Mouse (Mus musculus) kidney, embryonic 16.5 days (tissue): ENCODE results near the gene Zfp335. TPM values are rescaled to one million over a fixed set of nuclear protein-coding genes. Genes with fewer than 3 reads are reported as not detected.
"Not testable (repeated sequence)": the region's sequence is repeated elsewhere in the genome, so short reads cannot be mapped to it uniquely, and the experiment has no call there.

ENCODE experiments used
- ATAC-seq: fragments of 200-750 bp; cut with Nextera tagmentation; 2 replicates; pipeline ENCODE4 v1.8.0; 2017; ENCODE audit warnings: moderate TSS enrichment; ENCODE audit not compliant: low FRiP score, low TSS enrichment
- H3K27ac ChIP-seq: fragments of 300-500 bp; sonication (generic); 2 replicates; pipeline ENCODE4 v1.5.1; 2014; ENCODE audit warnings: low read length
- H3K27me3 ChIP-seq: fragments of 300-500 bp; sonication (generic); 2 replicates; pipeline ENCODE4 v1.6.1; 2014; ENCODE audit warnings: low read length, control low read depth, mixed read lengths; ENCODE audit not compliant: insufficient read depth
- H3K36me3 ChIP-seq: fragments of 300-500 bp; sonication (generic); 2 replicates; pipeline ENCODE4 v1.6.1; 2014; ENCODE audit warnings: low read length, control low read depth, mixed read lengths; ENCODE audit not compliant: insufficient read depth
- H3K4me1 ChIP-seq: fragments of 300-500 bp; sonication (generic); 2 replicates; pipeline ENCODE4 v1.6.1; 2014; ENCODE audit warnings: low read length, control low read depth, mixed read lengths; ENCODE audit not compliant: insufficient read depth
- H3K4me2 ChIP-seq: fragments of 300-500 bp; sonication (generic); replicated peaks from 2 replicates; pipeline ENCODE4 v1.6.1; 2014; ENCODE audit warnings: low read depth, low read length
- H3K4me3 ChIP-seq: fragments of 300-500 bp; sonication (generic); 2 replicates; pipeline ENCODE4 v1.5.1; 2014; ENCODE audit warnings: mild to moderate bottlenecking, low read length
- H3K9ac ChIP-seq: fragments of 300-500 bp; sonication (generic); replicated peaks from 2 replicates; pipeline ENCODE4 v1.6.1; 2014; ENCODE audit warnings: low read length
- H3K9me3 ChIP-seq: fragments of 300-500 bp; sonication (generic); 2 replicates; pipeline ENCODE4 v1.6.1; 2016; ENCODE audit warnings: low read length, control low read depth
- WGBS: fragments of 180-500 bp; shearing (Covaris S2); extraction: QIAGEN DNeasy Blood & Tissue Kit; methylation state at CpG from one replicate; pipeline ENCODE4 v1.1.7; 2014; 5-methylcytosine and 5-hydroxymethylcytosine counted together
- polyA plus RNA-seq: library from polyadenylated mRNA; unstranded; fragments of >200 nt; fragmentation: Nextera tagmentation; extraction: Ambion mirVana; gene quantifications from 2 replicates; pipeline ENCODE4 v1.2.1, GENCODE M21; 2015

Zfp335 gene
- polyA plus RNA-seq, 1 experiment from 2014 or later = 15.1 TPM

DNA sequence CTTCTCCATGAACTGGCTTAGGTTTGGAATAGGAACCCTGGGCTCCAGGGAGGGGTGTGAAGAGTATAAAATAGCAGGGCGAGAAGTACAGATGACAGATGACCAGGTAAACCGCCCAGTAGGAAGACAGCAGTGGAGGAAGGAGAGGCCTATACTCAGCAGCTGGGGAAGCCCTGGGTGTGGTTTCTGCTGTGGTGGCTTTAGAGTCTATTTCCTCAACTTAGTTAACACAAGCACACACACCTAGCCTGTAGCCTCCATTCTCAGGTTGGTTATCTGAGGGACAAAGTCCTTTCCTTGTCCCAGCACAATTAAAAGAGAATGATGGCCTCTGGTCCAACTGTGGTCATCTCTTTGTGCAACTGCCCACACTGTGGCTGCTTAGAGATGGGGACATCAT, 21.6 kb downstream of the Zfp335 start:
- no peak overlapping the region for H3K27ac ChIP-seq
- no peaks in the 10 kb centered on the region for H3K9me3 ChIP-seq
- H3K4me1 ChIP-seq = no peaks in the 10 kb centered on the region
- no peak overlapping the region for H3K9ac ChIP-seq
- 77% methylated on average over 2 of the region's 2 CpGs for WGBS
- no peak overlapping the region for H3K4me3 ChIP-seq
- no peak overlapping the region for H3K4me2 ChIP-seq
- no peaks in the 10 kb centered on the region for H3K27me3 ChIP-seq
- H3K36me3 ChIP-seq = peaks cover 98% of the 10 kb centered on the region
- no peak for ATAC-seq

DNA sequence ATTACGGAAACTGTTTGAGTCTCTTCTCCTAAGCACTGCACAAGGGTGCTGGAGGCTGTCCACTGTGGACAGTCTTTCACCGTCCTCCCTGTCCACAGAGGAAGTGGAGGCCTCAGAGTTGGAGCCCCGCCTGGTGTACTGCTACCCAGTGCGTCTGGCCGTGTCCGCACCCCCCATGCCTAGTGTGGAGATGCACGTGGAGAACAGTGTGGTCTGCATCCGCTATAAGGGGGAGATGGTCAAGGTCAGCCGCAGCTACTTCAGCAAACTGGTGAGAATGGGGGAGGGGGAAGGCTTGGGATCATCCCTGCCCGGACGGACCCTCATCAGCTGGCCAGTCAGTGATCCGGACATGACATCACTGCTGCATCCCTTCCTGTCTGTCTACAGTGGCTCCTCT, 22.6 kb downstream of the Zfp335 start:
- no peak for ATAC-seq
- Histone ChIP-seq H3K4me3 (no peak overlapping the region), H3K9me3 (no peaks in the 10 kb centered on the region), H3K27ac (no peak overlapping the region), H3K36me3 (peaks cover 95% of the 10 kb centered on the region), H3K9ac (no peak overlapping the region), H3K27me3 (no peaks in the 10 kb centered on the region), H3K4me1 (no peaks in the 10 kb centered on the region), H3K4me2 (no peak overlapping the region)
- 61% methylated on average over 12 of the region's 12 CpGs for WGBS

DNA sequence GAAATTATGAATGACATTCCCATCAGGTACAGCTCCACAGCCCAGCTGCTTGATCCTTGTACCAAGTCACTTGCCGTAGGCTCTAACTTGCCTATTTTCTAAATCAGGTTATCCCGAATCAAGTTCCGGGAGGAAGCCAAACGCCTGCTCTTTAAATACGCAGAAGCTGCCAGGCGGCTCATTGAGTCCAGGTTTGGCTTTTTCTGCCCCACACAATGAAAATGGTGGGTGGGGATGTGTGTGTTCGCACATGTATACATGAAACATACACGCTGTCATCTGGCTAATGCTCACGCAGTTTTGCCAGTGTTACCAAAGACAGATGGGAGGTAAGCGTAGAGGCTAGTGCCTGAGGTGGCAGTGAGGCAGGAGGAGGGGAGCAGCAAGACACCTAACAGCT, 24.9 kb downstream of the Zfp335 start:
- 95% methylated on average over 10 of the region's 10 CpGs for WGBS
- H3K9ac ChIP-seq = no peak overlapping the region
- no peaks in the 10 kb centered on the region for H3K9me3 ChIP-seq
- 0 out of 2 replicates have a peak, but pooled peaks cover 9% of the 10 kb centered on the region for H3K4me1 ChIP-seq
- H3K4me3 ChIP-seq = no peak overlapping the region
- no peak overlapping the region for H3K4me2 ChIP-seq
- H3K36me3 ChIP-seq = peaks cover 81% of the 10 kb centered on the region
- H3K27me3 ChIP-seq = no peaks in the 10 kb centered on the region
- H3K27ac ChIP-seq = no peak overlapping the region
- ATAC-seq = no peak

DNA sequence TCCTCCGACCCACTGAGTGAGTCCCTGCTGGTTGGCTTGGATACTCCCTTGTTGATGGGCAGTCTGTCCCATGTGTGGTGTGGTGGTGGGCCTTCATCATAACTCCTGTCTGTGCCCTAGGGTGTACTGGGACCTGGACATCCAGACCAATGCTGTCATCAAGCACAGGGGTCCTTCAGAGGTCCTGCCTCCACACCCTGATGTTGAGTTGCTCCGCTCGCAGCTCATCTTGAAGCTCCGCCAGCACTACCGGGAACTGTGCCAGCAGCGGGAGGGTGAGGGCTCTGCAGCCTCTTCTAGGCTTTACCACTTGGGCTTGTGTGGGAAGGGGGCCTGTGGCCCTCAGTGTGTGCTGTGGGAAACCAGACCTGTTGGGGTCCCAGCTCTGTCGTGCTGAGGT, 25.8 kb downstream of the Zfp335 start:
- no peak for ATAC-seq
- Histone ChIP-seq H3K4me1 (peaks cover 15% of the 10 kb centered on the region), H3K27ac (no peak overlapping the region)

DNA sequence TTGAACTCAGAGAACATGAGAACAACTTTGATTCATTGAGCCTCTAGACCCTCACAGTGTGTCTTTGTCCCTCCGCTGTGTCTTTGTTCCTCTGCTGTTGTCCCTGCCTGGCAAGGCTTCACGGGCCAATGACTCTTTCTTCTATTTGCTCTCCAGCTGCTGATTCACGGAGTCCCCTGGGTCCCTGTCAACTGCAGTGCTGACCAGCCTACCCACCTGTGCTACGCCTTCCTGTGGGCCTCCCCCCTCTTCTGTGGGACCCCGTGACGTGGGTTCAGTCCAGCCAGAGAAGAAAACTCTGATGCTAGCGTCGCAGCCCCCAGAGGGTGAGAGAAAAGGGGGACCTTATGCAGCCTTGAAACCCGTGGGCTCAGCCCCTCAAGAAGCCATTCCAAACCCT, 28.9 kb downstream of the Zfp335 start:
- Histone ChIP-seq H3K4me1 (peaks cover 29% of the 10 kb centered on the region), H3K36me3 (peaks cover 41% of the 10 kb centered on the region), H3K4me2 (no peak overlapping the region), H3K4me3 (no peak overlapping the region), H3K9ac (peak overlapping the region; percentile 50; the same call in 1 of the 2 replicates), H3K27me3 (no peaks in the 10 kb centered on the region), H3K9me3 (no peaks in the 10 kb centered on the region), H3K27ac (no peak overlapping the region)
- no peak for ATAC-seq
- 59% methylated on average over 9 of the region's 9 CpGs for WGBS

More for the DNA sequence above, 25.8 kb downstream of the Zfp335 start:
- Histone ChIP-seq H3K4me2 (no peak overlapping the region), H3K27me3 (no peaks in the 10 kb centered on the region), H3K36me3 (peaks cover 72% of the 10 kb centered on the region), H3K4me3 (no peak overlapping the region), H3K9me3 (no peaks in the 10 kb centered on the region), H3K9ac (no peak overlapping the region)
- WGBS = 64% methylated on average over 7 of the region's 7 CpGs

DNA sequence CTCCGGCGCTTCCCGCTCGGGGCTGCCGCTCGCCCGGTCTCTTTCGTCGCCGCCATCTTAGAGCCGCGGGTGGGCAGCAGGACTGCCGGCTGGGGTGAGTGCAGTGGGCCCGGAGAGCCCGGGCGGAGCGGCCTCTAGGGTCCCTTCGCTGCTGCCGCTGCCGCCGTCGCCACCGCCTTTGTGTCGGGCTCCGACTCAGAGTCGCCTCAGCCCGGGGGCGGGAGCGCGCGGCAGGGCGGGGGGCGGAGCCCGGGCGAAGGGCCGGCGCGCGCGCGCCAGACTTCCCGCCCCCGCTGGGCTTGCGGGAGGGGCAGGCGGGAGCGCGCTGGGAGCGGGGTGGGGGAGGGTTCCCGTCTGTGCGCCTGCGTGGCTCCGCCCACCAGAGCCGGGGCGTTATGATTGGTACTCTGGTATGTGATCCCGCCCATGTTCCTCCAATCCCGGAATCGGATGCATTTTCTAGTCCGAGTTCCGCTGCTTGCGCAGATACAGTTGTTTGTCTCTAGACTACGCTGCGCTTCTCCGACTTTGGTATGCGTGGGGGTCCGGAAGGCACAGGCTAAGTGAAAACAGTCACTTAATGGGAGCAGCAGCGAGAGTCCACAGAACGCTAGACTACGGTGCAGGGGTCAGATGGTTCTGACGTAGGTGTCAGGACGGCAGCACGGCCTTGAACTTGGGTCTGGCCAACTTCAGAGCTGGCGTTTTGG, 31.8 kb downstream of the Zfp335 start:
- Histone ChIP-seq H3K4me3 (peak overlapping the region; percentile 78), H3K4me1 (peaks cover 41% of the 10 kb centered on the region), H3K9ac (peak overlapping the region; percentile 100), H3K27me3 (no peaks in the 10 kb centered on the region), H3K9me3 (no peaks in the 10 kb centered on the region), H3K36me3 (peaks cover 19% of the 10 kb centered on the region), H3K4me2 (peak overlapping the region; percentile 84), H3K27ac (peak overlapping the region; percentile 100)
- peak; percentile 86 for ATAC-seq
- WGBS = under 1% methylated on average over 42 of the region's 72 CpGs

DNA sequence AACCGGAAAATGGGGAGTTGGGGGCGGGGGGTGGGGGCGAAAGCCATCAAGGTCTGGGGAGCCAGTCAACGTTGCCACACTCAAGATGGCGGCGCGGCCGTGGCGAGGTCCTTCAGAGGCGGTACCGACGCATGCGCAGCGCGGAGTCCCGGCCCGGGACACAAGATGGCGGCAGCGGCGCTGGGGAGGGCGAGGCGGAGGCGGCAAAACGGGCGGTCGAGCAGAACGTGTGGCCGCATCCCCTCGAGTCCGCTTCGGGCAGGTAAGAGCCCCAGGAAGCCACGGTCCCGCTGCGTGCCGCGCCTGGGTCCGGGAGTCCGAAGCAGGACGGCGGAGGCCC, 32.4 kb downstream of the Zfp335 start, which contains the start of gene Pcif1:
Gene Pcif1 (plus strand): TSS at position 77 of the 340 bp plus-strand sequence.
- peak within 1 kb of the TSS; percentile 100 for H3K9ac ChIP-seq
- under 1% methylated on average over 40 of the region's 40 CpGs for WGBS
- H3K36me3 ChIP-seq = peaks cover 16% of the 10 kb centered on the region
- ATAC-seq = peak; percentile 77
- H3K4me1 ChIP-seq = peaks cover 47% of the 10 kb centered on the region
- H3K4me2 ChIP-seq = peak within 1 kb of the TSS; percentile 84
- peak within 1 kb of the TSS; percentile 78 for H3K4me3 ChIP-seq
- no peaks in the 10 kb centered on the region for H3K27me3 ChIP-seq
- H3K9me3 ChIP-seq = no peaks in the 10 kb centered on the region
- peak within 1 kb of the TSS; percentile 100 for H3K27ac ChIP-seq

DNA sequence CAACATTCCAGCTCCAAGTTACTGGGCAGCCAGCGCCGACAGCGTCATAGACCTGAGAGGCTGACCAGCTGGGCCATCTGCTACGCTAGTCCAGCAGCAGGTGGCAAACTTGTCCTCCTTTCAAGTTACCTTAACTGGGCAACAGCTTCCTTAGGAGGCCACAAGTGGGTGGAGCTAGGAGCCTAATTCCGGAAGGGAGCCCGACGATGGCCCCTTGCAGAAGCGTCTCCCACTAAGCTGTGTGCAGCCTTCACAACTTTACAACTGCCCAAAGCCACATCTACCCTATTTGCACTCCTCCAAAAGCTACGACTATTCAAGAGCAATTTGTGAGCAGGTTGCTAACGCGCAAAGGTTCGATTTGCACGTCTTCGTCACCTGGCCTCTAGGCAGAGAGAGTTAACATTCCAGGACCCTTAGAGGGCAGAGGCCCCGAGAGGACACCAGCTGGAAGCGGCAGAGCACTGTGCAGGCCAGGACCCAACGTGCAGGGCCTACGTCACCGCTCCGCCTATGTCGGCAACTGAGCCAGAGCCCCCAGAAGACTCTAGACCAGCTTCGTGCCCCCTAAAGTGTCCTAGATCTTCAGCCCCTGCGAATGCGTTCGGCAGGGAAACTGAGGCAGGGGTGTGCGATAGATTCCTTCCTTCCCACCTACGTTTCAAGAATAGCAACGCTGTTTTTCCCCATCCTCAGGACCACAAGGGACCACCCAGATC, 32.9 kb downstream of the Zfp335 start:
- no peaks in the 10 kb centered on the region for H3K27me3 ChIP-seq
- 1% methylated on average over 28 of the region's 28 CpGs for WGBS
- ATAC-seq = peak; percentile 39; the same call in 1 of the 2 replicates

DNA sequence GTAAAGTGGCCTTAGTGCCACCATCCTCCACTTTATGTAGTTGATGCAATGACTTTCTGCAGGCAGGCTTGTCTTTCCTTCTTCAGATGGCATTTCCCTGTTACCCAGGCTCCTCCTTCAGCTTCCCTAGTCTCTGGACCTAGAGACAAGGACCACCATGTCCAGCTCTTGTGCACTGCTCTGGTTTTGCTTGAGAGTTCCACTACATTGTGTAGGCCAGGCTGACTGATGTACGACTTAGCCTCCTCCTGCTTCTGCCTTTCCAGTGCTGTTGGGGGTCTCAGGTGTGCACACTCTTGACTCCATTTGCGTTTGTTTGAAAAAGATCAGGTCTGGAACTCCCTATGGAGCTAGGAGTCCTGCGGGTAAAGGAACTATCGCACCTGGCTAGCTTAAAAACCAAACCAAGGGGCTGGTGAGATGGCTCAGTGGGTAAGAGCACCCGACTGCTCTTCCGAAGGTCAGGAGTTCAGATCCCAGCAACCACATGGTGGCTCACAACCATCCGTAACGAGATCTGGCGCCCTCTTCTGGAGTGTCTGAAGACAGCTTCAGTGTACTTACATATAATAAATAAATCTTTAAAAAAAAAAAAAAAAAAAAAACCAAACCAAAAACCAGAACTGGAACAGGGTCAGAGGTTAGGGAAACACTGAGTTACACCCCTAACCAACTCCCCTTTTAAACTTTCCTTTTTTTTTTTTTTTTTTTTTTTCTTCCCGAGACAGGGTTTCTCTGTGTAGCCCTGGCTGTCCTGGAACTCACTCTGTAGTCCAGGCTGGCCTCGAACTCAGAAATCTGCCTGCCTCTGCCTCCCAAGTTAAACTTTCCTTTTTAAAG, 34.0 kb downstream of the Zfp335 start:
- H3K27ac ChIP-seq = peak overlapping the region; percentile 100; the same call in 1 of the 2 replicates

More for the DNA sequence above, 32.9 kb downstream of the Zfp335 start:
- Histone ChIP-seq H3K36me3 (peaks cover 11% of the 10 kb centered on the region), H3K4me3 (peak overlapping the region; percentile 78), H3K9me3 (no peaks in the 10 kb centered on the region), H3K4me2 (peak overlapping the region; percentile 84), H3K27ac (peak overlapping the region; percentile 100), H3K9ac (peak overlapping the region; percentile 100), H3K4me1 (peaks cover 50% of the 10 kb centered on the region)

More for the DNA sequence above, 34.0 kb downstream of the Zfp335 start:
- Histone ChIP-seq H3K9ac (peak overlapping the region; percentile 100), H3K4me2 (peak overlapping the region; percentile 84), H3K4me1 (peaks cover 45% of the 10 kb centered on the region), H3K4me3 (peak overlapping the region; percentile 78)
- H3K27me3 ChIP-seq, H3K36me3 ChIP-seq, ATAC-seq, H3K9me3 ChIP-seq: not testable (repeated sequence)
- WGBS = 72% methylated on average over 11 of the region's 11 CpGs
